Mouse (Mus musculus) hindbrain, embryonic 15.5 days (tissue): ENCODE data around the gene Ranbp1. TPM values are rescaled to one million over a fixed set of nuclear protein-coding genes. Genes with fewer than 3 reads are reported as not detected.
"Not testable (repeated sequence)": the region's sequence is repeated elsewhere in the genome, so short reads cannot be mapped to it uniquely, and the experiment has no call there.

Experiments used
- ATAC-seq: fragments of 200-750 bp; cut with Nextera tagmentation; 2 replicates; pipeline ENCODE4 v1.8.0; 2017; ENCODE audit warnings: low read depth, moderate number of reproducible peaks, moderate TSS enrichment; ENCODE audit not compliant: low FRiP score
- H3K27ac ChIP-seq: fragments of 300-500 bp; sonication (generic); replicated peaks from 2 replicates; pipeline ENCODE4 v1.5.1; 2015; ENCODE audit warnings: mild to moderate bottlenecking, inconsistent platforms
- H3K27me3 ChIP-seq: fragments of 300-500 bp; sonication (generic); 2 replicates; pipeline ENCODE4 v1.6.1; 2015; ENCODE audit warnings: control low read depth, inconsistent platforms
- H3K36me3 ChIP-seq: fragments of 300-500 bp; sonication (generic); 2 replicates; pipeline ENCODE4 v1.6.1; 2015; ENCODE audit warnings: control low read depth, inconsistent platforms
- H3K4me1 ChIP-seq: fragments of 300-500 bp; sonication (generic); replicated peaks from 2 replicates; pipeline ENCODE4 v1.6.1; 2015; ENCODE audit warnings: control low read depth, inconsistent platforms
- H3K4me2 ChIP-seq: fragments of 300-500 bp; sonication (generic); 2 replicates; pipeline ENCODE4 v1.6.1; 2015; ENCODE audit warnings: moderate library complexity, mild to moderate bottlenecking, inconsistent platforms
- H3K4me3 ChIP-seq: fragments of 300-500 bp; sonication (generic); 2 replicates; pipeline ENCODE4 v1.5.1; 2015; ENCODE audit warnings: mild to moderate bottlenecking, inconsistent platforms
- H3K9ac ChIP-seq: fragments of 300-500 bp; sonication (generic); 2 replicates; pipeline ENCODE4 v1.6.1; 2015; ENCODE audit warnings: inconsistent platforms
- H3K9me3 ChIP-seq: fragments of 300-500 bp; sonication (generic); 2 replicates; pipeline ENCODE4 v1.6.1; 2016; ENCODE audit warnings: control low read depth, inconsistent platforms
- WGBS: fragments of 180-500 bp; shearing (Covaris S2); methylation state at CpG from one replicate; pipeline ENCODE4 v1.1.7; 2015; 5-methylcytosine and 5-hydroxymethylcytosine counted together
- microRNA counts: library from miRNA; unstranded; fragments of <30 nt; microRNA quantifications from one replicate; lab custom pipeline; 2016
- microRNA-seq: library from miRNA; unstranded; fragments of <30 nt; microRNA quantifications from one replicate; pipeline ENCODE4, GENCODE M21; 2016
- polyA plus RNA-seq: library from polyadenylated mRNA; unstranded; fragments of >200 nt; fragmentation: Nextera tagmentation; extraction: Ambion mirVana; gene quantifications from 2 replicates; pipeline ENCODE4 v1.2.1, GENCODE M21; 2015

The Ranbp1 gene
- polyA plus RNA-seq, 1 experiment from 2014 or later: 373 TPM

DNA sequence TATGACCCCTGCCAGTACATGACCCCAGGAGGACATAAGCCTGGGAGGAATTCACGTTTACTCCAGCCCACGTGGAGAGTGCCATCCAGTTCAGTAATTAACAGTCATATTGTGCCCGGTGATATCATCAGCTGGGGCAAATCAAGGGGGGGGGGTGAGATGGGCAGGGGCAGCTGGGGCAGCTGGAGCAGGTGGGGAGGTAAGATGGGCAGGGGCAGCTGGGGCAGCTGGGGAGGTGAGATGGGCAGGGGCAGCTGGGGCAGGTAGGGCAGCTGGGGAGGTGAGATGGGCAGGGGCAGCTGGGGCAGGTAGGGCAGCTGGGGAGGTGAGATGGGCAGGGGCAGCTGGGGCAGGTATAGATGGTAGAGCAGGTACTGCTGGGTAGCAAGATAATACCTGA lies 53.0 kb downstream of the Ranbp1 start:
- peaks cover 31% of the 10 kb centered on the region for H3K4me1 ChIP-seq
- not testable (repeated sequence) for H3K9me3 ChIP-seq, H3K27ac ChIP-seq, ATAC-seq, H3K36me3 ChIP-seq, H3K27me3 ChIP-seq, H3K4me2 ChIP-seq, H3K9ac ChIP-seq, H3K4me3 ChIP-seq
- 47% methylated on average over 3 of the region's 3 CpGs for WGBS

DNA sequence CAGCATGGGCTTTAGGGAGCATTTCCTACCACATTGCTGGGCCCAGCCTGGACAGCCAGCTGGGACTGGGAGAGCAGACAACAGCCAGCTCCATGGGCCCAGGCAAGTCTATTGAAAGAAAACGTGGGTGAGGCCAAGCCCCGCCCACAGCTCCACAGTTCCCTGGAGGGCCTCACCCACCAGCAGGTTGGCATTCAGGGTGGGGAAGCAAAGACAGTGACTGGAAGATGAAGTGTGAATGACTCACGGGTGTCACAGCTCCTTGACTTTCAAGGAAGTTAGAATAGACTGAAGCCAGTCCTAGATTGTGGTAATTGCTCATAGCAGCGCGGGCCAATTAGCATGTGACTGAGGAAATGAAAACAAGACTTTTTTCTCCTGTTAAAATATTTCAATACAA lies 53.5 kb downstream of the Ranbp1 start:
- WGBS: 52% methylated on average over 5 of the region's 5 CpGs
- H3K36me3 ChIP-seq: no peaks in the 10 kb centered on the region
- 0 out of 2 replicates have a peak overlapping the region, but pooled peaks have one; percentile 21 for H3K27ac ChIP-seq
- no peak for ATAC-seq
- H3K27me3 ChIP-seq: no peaks in the 10 kb centered on the region
- no peaks in the 10 kb centered on the region for H3K9me3 ChIP-seq
- peaks cover 31% of the 10 kb centered on the region for H3K4me1 ChIP-seq
- H3K9ac ChIP-seq: no peak overlapping the region
- no peak overlapping the region for H3K4me3 ChIP-seq
- no peak overlapping the region for H3K4me2 ChIP-seq

DNA sequence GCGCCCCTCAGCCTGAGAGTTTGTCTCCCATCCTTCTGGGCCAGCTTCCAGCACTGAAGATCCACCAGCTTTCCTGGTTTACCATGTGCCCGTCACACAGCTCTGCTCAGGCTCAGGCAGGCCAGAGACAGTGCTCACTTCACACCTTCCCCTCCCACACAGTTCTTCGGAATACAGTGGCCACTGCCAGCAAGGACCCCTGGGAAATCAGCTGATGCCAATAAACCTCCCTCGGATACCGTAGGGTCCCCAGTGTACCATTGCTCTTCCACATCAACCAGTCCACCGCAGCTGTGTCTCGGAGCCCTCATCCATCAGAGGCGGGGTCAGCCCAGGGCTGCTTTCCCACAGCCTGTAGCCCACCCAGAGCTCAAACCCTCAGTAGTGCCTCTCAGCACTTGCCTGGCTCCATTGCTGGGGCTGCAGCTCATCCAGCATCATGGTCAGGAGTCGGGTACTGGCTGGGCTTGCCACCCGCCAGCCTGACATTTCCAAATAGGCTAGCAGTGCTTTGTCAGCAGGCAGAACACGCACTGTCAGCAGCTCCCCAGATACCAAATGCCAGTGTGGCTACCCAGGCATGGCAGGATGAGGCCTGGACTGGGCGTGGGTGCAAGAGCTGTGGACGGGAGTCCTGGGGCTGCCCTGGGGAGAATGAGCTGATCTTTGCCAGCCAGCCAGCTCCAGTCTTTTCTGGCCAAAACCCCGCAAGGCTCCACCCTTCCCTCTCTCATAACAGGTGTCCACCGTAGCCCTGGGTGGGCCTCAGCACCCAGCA lies 54.1 kb downstream of the Ranbp1 start:
- Histone ChIP-seq H3K9me3 (no peaks in the 10 kb centered on the region), H3K4me1 (peaks cover 31% of the 10 kb centered on the region), H3K9ac (peak overlapping the region; percentile 13; the same call in 1 of the 2 replicates), H3K4me2 (0 out of 2 replicates have a peak overlapping the region, but pooled peaks have one; percentile 1), H3K27ac (0 out of 2 replicates have a peak overlapping the region, but pooled peaks have one; percentile 21), H3K27me3 (no peaks in the 10 kb centered on the region), H3K36me3 (no peaks in the 10 kb centered on the region), H3K4me3 (no peak overlapping the region)
- 36% methylated on average over 15 of the region's 15 CpGs for WGBS
- 0 out of 2 replicates have a peak, but pooled peaks have one; percentile 32 for ATAC-seq

DNA sequence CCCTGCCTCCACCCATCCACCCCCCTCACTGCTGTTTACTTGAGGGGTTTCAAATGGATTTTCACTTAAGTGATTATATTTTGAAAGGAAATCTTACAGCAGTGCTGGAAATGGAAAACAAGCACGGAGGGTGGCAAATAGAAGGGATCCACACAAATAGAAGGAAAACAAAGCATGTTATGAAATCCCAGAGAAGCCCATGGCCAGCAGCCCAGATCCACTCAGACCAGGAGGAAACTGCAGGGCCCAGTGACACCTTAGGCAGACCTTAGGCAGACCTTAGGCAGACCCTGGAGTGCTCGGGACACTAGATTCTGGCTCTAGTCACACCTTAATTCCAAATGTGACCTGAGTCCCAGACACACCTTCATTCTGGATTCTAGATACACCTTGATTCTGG lies 57.5 kb downstream of the Ranbp1 start:
- H3K4me3 ChIP-seq: no peak overlapping the region
- no peaks in the 10 kb centered on the region for H3K27me3 ChIP-seq
- H3K9me3 ChIP-seq: no peaks in the 10 kb centered on the region
- WGBS: 89% methylated on average over 2 of the region's 2 CpGs
- no peaks in the 10 kb centered on the region for H3K36me3 ChIP-seq
- H3K4me1 ChIP-seq: peaks cover 16% of the 10 kb centered on the region
- H3K27ac ChIP-seq: no peak overlapping the region
- H3K4me2 ChIP-seq: no peak overlapping the region
- no peak overlapping the region for H3K9ac ChIP-seq
- no peak for ATAC-seq

MicroRNAs encoded within 50 kb of the gene (microRNA counts, 519-probe panel; counts per million panel counts)
- microRNA mmu-miR-1306 (lab: Ali Mortazavi, UCI): 2,364 counts per million, percentile 32 among the panel's probes with 10 or more counts

Small RNAs within 50 kb of the gene (microRNA-seq; reads per million reads assigned to microRNA genes)
- gene Gm24572 (not detected), gene Mir1306 (177 reads per million, percentile 59 among the genes with 10 or more reads in this experiment)

Other genes with a start within 250 kb of the Ranbp1 start
- 155 and 158 TPM in 2 replicates for gene Dgcr6, start 195.9 kb downstream of the Ranbp1 start, polyA plus RNA-seq
- gene Prodh, start 158.5 kb downstream of the Ranbp1 start, polyA plus RNA-seq: 4.3 and 4.9 TPM in 2 replicates
- gene Rtn4r, start 121.1 kb downstream of the Ranbp1 start, polyA plus RNA-seq: 24.7 and 25.5 TPM in 2 replicates
- gene Ccdc188, start 30.9 kb downstream of the Ranbp1 start, polyA plus RNA-seq: not detected in 2 replicates
- gene Zdhhc8, start 13.6 kb downstream of the Ranbp1 start, polyA plus RNA-seq: 16.3 and 19.7 TPM in 2 replicates
- gene Trmt2a, start 53 bp downstream of the Ranbp1 start, polyA plus RNA-seq: 94.7 and 98.9 TPM in 2 replicates
- 2.2 and 6.0 TPM in 2 replicates for gene Gm49776, start 9.6 kb upstream of the Ranbp1 start, polyA plus RNA-seq
- gene Dgcr8, start 40.5 kb upstream of the Ranbp1 start, polyA plus RNA-seq: 29.5 and 30.9 TPM in 2 replicates
- gene Tango2, start 99.4 kb upstream of the Ranbp1 start, polyA plus RNA-seq: 92.5 and 94.0 TPM in 2 replicates
- 78.7 and 81.3 TPM in 2 replicates for gene Arvcf, start 99.5 kb upstream of the Ranbp1 start, polyA plus RNA-seq
- 31.0 and 31.7 TPM in 2 replicates for gene Txnrd2, start 177.7 kb upstream of the Ranbp1 start, polyA plus RNA-seq
- 106 and 113 TPM in 2 replicates for gene Comt, start 178.1 kb upstream of the Ranbp1 start, polyA plus RNA-seq
- 14.8 and 16.7 TPM in 2 replicates for gene Gnb1l, start 250.0 kb upstream of the Ranbp1 start, polyA plus RNA-seq